Mouse (Mus musculus) testis, postnatal 10 days (tissue): Measurements from ENCODE around the gene Serpina3g.
"Not testable (repeated sequence)": the region's sequence is repeated elsewhere in the genome, so short reads cannot be mapped to it uniquely, and the experiment has no call there.

Experiments
- DNase-seq: peaks from one replicate; pipeline ENCODE4 v3.0.0; 2021; ENCODE audit warnings: low spot score

Serpina3g gene

DNA sequence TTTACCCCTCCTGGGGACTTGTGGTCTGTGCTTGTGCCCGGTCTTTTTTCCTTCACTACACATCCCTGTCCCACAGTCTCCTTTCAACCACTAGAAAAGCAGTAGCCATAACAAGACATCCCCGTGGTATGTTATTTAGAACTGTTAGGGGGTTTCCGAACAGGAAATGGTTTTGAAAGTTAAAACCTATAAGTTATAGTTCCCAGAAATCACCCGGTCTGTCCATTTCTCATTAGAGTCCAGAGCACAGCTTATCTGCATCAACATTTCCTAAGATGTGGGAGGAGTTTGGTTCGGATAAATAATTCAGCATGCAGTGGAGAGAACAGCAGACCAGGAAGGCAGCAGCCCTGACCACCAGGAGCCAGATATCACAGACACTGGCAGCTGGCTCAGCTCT, at the start of gene Serpina3g:
Gene Serpina3g, plus strand, starts transcription at position 331 of the 400 bp plus-strand sequence.
- no peak for DNase-seq

DNA sequence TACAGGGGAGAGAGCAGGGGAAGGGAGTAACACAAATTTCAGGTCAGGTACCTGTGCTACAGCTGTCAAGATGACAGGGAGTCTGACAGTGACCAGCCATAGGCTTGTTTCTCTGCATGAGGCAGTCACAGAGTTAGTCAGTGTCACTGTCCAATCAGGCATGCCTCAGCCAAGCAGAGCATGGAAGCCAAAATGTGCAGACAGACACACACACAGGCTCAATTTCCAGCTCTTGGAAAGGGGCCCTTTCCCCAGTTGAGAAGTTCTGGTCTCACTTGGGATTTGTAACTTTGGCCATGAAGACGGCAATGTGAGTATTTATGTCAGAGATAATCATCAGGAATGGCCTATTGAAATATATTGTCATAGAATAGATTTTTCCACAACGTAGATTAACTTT, 46.8 kb upstream of the Serpina3g start:
- no peak for DNase-seq

DNA sequence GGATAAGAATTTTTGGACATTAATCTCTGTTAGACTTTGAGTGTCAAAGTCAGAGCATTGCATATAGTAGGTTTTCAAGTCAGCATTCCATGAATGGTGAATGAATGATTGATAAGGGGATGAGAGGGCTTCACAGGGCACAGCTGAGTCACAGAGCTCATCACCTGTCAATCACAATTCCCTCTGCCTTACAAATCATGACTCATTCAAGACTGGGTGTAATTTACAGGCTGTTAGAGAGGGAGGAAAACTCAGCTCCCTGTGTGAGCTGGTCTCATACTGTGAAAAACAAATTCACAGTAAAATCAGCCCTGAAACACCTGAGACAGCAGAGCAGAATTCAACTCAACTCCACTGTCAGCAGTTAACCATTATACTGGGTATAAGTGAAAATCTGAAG, 45.2 kb upstream of the Serpina3g start:
- no peak for DNase-seq

DNA sequence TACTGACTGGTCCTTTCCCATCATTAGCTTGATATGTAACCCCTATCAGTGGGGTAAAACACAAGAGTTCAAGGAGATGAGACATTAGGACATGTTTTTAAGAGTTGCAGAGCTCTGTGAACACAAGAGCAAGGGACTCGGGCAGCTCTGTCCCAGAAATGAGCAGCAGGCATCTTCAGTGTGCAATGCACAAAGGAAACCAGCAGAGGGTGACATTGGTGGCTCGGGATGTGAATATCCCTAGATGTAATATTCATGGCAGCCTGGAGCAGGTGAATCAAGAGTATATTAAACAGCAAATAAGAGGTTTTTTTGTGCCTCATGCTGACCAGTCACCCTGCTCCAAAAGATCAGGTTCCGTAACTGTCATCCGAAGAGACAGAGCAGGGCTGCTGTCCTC, 26.9 kb upstream of the Serpina3g start:
- DNase-seq = no peak

DNA sequence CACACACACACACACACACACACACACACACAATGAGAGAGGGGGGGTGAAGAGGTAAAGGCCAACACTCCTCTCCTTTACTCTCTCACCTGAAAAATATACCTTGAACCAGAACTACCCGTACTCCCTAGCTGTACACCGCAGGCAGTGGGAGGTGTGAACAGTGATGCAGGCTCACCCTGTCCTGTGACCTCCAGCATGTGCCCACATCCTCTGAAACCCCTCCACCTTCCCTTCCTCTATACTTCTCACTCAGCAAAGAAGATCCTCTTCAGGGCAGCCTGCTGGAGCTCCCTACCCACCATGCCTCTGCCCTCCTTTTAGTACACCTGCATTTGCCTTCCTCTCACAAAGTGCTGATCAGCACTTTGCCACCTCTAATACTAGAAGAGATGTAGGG, 26.2 kb upstream of the Serpina3g start:
- DNase-seq = no peak

DNA sequence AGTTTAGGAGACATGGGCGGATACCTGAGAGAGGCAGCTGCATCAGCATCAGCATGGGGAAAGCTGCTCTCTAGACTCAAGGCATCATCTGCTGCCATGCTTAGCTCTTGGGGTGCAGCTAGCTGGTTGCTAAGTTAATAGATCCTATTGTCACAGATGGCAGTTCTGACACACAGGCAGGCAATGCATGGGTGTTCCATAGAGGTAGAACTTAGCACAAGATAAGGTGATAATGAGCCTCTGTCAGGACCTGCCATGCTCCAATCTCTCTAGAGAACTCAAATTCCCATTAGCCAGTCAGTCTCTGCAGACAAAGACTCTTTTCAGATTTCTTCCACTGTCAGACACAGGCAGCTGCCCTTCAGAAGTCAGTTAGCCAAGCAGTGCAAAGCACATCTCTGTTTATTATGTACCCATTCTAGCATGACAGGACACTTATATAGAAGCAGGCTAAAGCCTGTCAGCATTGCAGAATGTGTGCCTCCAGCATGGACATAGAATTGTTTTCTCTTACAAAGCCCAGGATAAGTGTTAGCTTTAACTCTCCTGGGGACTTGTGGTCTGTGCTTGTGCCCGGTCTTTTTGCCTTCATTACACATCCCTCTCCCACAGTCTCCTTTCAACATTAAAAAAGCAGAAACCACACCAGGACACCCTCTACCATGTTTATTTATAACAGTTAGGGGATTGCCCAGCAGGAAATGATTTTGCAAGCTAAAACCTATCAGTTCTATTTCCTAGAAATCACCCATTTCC, 22.2 kb upstream of the Serpina3g start:
- DNase-seq = no peak

DNA sequence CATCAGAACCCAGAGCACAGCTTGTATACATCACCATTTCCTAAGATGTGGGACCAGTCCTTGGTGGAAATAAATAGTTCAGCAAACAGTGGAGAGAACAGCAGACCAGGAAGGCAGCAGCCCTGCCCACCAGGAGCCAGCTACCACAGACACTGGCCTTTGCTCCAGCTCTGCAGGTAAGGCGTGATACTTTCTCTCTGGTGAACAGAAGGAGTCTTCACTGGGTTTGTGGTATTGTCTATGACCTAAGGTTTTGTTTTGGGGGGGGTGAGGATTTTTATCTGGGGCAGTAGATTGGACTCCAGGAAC, 21.6 kb upstream of the Serpina3g start, which contains the start of gene Serpina3f:
Gene Serpina3f, plus strand, starts transcription at position 100 of the 309 bp plus-strand sequence.
- DNase-seq = no peak

DNA sequence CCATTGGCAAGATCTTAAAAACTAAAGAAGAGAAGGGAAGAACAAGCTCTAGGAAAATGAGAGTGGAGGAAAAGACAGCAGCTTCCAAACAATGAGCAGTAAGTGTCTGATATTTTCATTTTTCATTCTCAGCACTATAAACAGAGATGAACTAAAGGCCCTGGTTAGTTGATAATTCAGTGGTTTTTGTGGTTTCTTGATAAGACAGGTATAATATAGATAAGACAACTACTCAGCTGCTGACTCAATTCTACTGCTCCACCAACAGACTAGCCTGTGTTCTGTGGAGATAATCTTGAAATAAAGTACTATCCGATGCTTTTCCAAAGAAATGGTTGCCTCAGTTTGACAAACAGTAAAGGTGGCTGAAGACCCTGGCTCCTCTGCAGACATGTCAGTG, 20.8 kb upstream of the Serpina3g start:
- no peak for DNase-seq

DNA sequence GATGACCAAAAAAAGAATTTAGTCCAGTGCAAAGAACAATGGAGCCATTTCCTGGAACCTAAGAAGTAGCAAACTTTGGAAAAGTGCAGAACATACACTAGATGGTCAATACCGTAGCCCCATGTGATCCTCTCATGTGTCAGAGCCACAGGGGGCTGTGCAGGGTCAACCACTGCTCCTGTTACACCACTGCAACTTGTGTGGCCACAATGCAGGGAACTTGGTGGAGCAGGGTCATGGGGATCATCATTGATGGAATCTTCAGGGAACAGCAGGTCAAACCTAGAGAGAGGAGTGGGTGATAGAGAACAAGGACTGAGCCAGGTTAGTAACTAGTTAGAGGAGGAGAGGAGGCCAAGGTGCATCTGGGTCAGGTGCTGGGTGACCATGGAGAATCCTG, 14.4 kb upstream of the Serpina3g start:
- DNase-seq = no peak

DNA sequence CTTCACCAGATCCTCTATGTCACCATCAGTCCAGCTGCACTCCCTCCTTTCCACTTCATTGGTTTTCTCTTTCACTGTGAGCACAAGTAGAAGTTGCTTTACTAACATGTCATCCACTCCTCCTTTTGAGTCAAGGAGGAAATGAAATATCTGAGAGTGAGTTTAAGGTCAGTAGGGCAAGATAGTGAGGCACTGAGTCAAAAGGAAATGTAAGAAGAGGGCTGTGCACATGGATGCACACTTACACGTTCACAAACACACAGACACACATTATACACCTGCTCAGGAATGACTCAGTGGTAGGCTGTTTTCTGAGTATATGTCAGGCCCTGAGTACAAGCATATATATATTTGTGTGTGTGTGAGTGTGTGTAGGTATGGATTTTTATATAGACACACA, 12.4 kb upstream of the Serpina3g start:
- no peak for DNase-seq

DNA sequence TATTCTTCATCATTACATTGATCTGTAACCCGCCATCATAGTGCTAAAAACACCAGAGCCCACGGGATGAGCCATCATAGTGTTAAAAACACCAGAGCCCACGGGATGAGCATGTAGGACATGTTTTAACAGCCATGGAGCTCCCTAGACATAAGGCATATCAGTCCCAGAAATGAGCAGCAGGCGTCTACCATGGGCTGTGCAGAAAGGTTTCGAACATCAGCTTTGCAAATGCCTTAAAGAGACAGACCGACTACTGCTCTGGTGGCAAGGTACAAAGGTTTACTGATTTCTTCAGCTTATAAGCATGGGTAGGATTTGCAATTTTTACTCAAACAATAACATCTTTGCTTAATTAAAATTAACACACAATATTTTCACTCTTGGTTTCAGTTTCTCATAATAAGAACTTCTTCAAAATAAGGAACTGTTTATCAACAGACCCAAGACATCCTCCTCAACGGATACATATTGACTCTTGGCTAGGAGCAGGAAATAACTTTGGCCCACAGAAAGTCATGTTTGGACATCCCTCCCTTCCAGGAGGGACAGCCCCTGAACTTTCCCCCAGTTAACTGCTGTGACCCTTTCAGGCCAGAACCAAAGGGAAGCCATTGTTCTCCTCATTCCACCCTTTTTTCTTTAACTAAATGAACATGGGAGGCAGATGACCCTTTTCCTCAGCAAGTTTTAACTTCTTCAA, 11.3 kb upstream of the Serpina3g start:
- DNase-seq = no peak

DNA sequence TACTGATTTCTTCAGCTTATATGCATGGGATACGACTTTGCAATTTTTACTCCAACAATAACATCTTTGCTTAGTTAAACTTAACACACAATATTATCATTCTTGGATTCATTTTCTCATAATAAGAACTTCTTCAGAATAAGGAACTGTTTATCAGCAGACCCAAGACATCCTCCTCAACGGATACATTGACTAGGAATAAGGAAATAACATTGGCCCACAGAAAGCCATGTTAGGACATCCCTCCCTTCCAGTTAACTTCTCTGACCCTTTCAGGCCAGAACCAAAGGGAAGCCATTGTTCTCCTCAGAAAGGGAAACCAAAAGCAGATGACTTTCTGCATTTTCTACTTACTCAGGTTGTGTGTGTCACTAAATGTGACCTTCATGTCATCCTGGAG, 5.3 kb upstream of the Serpina3g start:
- no peak for DNase-seq

DNA sequence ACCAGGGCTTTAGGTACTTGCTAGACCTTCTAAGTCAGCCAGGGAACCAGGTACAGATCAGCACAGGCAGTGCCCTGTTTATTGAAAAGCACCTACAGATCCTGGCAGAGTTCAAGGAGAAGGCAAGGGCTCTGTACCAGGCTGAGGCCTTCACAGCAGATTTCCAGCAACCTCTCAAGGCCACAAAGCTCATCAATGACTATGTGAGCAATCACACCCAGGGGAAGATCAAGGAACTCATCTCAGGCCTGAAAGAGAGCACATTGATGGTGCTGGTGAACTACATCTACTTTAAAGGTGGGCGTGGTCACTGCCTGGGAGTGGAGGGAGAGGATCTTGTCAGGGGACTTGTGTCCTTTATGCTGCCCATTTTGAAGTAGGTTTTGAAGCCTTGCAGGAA, 2.0 kb downstream of the Serpina3g start:
- not testable (repeated sequence) for DNase-seq

DNA sequence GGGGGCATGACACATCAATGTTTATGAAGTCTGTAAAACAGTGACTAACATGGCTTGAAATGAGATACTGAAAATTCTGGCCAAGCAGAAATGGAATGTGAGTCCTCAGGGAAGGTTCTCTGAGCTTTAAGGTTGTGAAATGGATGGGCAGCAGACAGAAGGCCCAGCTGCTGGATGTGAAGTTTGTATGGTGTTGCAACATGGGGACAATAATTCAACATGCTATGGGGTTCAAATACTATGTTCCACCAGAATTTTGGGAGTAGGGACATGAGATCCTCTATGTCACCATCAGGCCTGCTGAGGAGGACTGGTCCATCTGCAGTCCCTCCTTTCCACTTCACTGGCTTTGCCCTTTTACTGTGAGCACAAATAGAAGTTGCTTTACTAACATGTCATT, 7.3 kb downstream of the Serpina3g start:
- DNase-seq = no peak

DNA sequence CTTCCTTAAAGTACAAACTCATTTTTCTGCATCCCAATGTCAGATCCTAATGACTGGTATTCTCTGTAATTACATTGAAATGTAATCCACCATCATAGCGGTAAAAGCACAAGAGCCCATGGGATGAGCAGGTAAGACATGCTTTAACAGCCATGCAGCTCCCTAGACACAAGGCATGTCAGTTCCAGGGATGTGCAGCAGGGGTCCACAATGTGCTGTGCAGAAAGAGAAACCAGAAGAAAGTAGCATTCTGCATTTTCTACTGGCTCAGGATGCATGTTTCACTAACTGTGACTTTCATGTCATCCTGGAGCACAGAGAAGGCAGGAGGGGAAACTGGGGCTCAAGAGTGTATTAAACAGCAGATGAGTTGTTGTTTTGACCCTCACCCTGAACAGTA, 9.0 kb downstream of the Serpina3g start:
- peak; percentile 52 for DNase-seq

DNA sequence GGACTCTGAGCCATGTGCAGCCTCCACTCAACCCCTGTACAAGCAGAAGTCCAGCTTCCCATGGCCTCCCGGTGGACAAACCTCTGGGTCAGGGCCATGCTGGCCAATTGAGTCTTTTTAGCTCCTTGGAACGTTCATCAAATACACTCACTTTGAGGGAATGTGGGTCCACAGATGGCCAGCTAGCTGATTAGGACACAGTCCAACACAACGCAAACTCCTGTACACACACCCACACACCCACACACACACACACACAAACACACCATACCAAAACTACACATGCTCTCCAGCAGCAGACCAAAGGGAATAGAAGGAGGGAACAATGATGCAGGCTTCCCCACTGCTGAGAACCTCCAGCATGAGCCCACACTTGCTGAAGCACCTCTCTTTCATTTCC, 9.6 kb downstream of the Serpina3g start:
- no peak for DNase-seq

DNA sequence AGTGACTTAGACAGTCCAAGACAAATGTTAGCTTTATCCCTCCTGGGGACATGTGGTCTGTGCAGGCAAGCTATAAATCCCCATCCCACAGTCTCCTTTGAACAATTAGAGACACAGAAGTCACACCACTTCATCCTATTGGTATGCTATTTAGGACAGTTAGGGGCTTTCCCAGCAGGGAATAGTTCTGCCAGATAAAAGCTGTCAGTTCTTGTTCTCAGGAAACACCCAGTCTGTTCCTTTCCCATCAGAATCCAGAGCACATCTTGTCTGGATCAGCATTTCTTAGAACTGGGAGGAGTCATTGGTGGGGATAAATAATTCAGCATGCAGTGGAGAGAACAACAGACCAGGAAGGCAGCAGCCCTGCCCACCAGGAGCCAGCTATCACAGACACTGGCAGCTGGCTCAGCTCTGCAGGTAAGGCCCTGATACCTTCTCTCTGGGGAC, 11.5 kb downstream of the Serpina3g start:
- DNase-seq = no peak

DNA sequence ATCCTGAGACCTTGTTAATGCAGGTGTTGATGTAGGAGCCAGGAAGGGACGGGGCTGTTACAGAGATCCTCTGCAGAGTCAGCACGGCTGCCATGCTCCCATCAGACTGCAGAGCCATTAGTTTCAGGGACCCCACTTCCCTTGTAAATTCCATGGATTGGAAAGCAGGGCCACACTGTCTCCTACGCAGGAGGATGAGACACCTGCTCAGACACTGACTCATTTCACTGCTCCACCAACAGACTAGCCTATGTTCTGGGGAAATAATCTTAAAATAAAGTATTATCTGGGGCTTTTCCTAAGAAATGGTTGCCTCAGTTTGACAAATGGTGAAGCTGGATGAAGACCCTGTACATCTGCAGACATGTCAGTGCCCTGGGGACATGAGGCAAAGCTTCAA, 12.2 kb downstream of the Serpina3g start:
- DNase-seq = no peak

DNA sequence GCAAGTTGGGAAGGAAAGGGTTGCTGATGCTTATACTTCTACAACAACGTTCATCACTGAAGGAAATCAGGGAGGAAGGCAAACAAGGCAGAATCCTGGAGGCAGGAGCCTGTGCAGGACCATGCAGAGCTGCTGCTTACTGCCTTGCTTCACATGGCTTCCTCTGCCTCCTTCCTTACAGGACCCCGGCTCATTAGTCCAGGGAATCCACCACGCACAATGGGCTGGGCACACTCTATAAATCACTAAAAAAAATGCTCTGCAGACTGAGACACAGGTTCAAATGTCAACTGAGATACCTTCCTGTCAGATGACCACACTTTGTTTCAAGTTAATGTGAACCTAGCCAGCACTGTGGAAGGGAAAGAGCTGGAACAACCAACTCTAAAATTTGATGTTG, 25.0 kb downstream of the Serpina3g start:
- no peak for DNase-seq

DNA sequence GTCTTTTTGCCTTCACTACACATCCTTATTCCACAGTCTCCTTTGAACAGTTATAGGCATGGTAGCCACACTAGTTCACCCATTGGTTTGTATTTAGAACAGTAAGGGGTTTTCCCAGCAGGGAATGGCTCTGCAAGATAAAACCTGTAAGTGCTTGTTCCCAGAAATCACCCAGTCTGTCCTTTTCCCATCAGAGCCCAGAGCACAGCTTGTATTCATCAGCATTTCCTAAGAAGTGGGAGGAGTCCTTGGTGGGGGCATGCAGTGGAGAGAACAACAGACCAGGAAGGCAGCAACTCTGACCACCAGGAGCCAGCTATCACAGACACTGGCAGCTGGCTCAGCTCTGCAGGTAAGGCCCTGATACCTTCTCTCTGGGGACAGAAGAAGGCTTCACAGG, 26.8 kb downstream of the Serpina3g start, which contains the start of gene Serpina3i:
Gene Serpina3i, plus strand, starts transcription at position 260 of the 400 bp plus-strand sequence.
- DNase-seq = no peak

DNA sequence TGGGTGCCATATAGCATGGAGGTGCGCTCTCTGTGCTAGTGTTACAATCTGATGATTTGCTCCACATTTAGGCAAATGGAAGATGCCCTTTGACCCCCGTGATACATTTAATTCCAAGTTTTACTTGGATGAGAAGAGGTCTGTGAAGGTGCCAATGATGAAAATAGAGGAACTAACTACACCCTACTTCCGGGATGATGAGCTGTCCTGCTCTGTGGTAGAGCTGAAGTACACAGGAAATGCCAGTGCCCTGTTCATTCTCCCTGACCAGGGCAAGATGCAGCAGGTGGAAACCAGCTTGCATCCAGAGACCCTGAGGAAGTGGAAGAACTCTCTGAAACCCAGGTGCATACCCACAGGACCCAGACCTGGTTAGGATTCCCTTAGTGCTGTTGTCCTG, 30.3 kb downstream of the Serpina3g start:
- no peak for DNase-seq

DNA sequence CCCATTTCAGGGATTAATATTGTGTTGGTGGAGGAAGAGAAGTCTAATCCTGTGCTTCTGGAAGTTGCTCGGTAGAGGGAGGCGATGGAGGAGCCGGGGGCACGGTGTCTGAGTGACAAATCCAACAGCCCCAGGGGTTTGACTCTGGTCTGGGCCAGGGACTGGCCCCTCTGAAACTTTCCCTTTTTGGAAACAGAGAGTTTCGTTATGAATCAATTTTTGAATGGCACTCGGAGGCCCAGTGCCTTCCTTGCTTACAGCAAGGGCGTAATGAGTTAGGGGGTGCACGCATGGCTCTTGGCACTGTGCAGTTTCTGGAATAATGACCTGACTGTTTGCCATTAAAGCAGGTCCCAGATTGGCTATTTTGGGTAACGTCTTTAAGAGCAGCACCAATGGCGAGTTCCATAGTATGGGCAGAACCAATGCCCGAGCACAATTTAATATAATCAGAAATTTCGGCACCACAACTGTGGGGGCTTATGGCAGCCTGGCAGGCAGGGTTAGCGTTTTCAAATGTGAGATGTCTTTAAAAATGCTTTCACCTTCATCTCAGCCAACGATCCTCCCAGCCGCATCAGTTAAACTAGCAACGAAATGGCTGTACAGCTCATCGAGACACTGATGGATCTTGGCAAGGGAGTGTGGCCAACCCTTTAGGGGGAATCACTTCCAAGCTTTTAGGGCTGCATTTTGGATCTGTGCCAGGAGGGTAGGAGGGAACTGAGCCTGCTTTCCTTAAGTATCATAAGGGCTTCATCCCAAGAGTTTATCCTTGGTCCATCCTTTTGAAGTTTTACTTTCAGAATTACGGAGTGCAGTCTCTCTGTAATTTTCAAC, 42.4 kb downstream of the Serpina3g start:
- DNase-seq = no peak

DNA sequence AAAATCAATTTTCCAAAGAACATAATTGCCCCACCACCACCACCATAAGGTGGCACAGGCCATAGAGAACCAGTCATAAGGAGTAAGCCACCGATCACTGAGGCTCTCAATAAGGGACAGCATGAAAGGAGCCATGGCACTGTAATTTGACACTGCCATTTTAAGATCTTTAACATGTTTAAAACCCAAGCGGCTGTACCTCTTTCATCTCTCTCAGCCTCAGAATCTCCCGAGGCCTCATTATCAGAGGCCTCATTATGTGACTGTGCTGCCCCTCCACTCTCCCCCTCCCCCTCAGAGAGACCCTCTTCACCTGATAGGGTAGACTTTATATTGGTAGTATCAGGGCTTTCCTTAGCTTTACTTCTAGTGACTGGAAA, 43.0 kb downstream of the Serpina3g start:
- no peak for DNase-seq
